26 mouse cellular contexts compared by ENCODE assay signal in genomic region chr13:37550584-37550983, GRCm38 (mm10).
"Had no signal": no experiment of that assay in that cellular context is flagged by ENCODE, and none has a peak within 500 bp of the region (broad histone marks: within the 10 kb centered on the region; RNA-seq: fewer than 3 reads in every experiment).

No protein-coding gene starts in this region.

- H3K4me1 ChIP-seq: forebrain, embryonic 13.5 days; forebrain, embryonic 15.5 days had no signal

- H3K9me3 ChIP-seq: embryonic facial prominence, embryonic 10.5 days; embryonic facial prominence, embryonic 12.5 days; embryonic facial prominence, embryonic 13.5 days; embryonic facial prominence, embryonic 15.5 days; forebrain, embryonic 10.5 days; forebrain, embryonic 12.5 days; forebrain, embryonic 13.5 days; forebrain, embryonic 15.5 days had no signal

- H3K27me3 ChIP-seq: embryonic facial prominence, embryonic 12.5 days; embryonic facial prominence, embryonic 13.5 days; embryonic facial prominence, embryonic 15.5 days; forebrain, embryonic 12.5 days; forebrain, embryonic 13.5 days; forebrain, embryonic 15.5 days had no signal

- H3K4me3 ChIP-seq: embryonic facial prominence, embryonic 10.5 days; embryonic facial prominence, embryonic 12.5 days; embryonic facial prominence, embryonic 13.5 days; embryonic facial prominence, embryonic 15.5 days; erythroblast, embryonic 14.5 days; forebrain, embryonic 10.5 days; forebrain, embryonic 12.5 days; forebrain, embryonic 13.5 days; forebrain, embryonic 15.5 days; gastrocnemius, adult 2 months; heart, adult 2 months had no signal

- DNase-seq: cerebellum, adult 2 months; cerebellum, adult 8-10 months; cerebellum, adult 9-10 months; cerebellum, adult 9-11 months; cerebellum, postnatal 10 days; cerebellum, postnatal 14 days; cerebellum, postnatal 25 days; cerebellum, postnatal 36 days; gastrocnemius, adult 2 months; gastrocnemius, postnatal 10 days; gastrocnemius, postnatal 14 days; gastrocnemius, postnatal 25 days; gastrocnemius, postnatal 36 days; heart, adult 11 months; heart, adult 18-20 months; heart, adult 2 months had no signal

- H3K27ac ChIP-seq: embryonic facial prominence, embryonic 10.5 days; embryonic facial prominence, embryonic 12.5 days; embryonic facial prominence, embryonic 13.5 days; embryonic facial prominence, embryonic 15.5 days; forebrain, embryonic 10.5 days; forebrain, embryonic 12.5 days; forebrain, embryonic 13.5 days; forebrain, embryonic 15.5 days; gastrocnemius, adult 2 months; heart, adult 2 months had no signal

- H3K4me2 ChIP-seq: embryonic facial prominence, embryonic 12.5 days; embryonic facial prominence, embryonic 13.5 days; embryonic facial prominence, embryonic 15.5 days; forebrain, embryonic 12.5 days; forebrain, embryonic 13.5 days; forebrain, embryonic 15.5 days had no signal

- H3K36me3 ChIP-seq: embryonic facial prominence, embryonic 10.5 days; embryonic facial prominence, embryonic 12.5 days; embryonic facial prominence, embryonic 13.5 days; embryonic facial prominence, embryonic 15.5 days; forebrain, embryonic 10.5 days; forebrain, embryonic 12.5 days; forebrain, embryonic 15.5 days had no signal

- H3K9ac ChIP-seq: embryonic facial prominence, embryonic 12.5 days; embryonic facial prominence, embryonic 13.5 days; embryonic facial prominence, embryonic 15.5 days; forebrain, embryonic 12.5 days; forebrain, embryonic 13.5 days; forebrain, embryonic 15.5 days had no signal

- ATAC-seq: forebrain, embryonic 13.5 days; forebrain, embryonic 14.5 days; forebrain, embryonic 15.5 days had no signal
